Mouse (Mus musculus): Measurements from ENCODE around the gene Abhd5. TPM values are rescaled to one million over a fixed set of nuclear protein-coding genes. Genes with fewer than 3 reads are reported as not detected.

The Abhd5 gene
- polyA plus RNA-seq, 1 experiment, result 24.1 TPM

DNA sequence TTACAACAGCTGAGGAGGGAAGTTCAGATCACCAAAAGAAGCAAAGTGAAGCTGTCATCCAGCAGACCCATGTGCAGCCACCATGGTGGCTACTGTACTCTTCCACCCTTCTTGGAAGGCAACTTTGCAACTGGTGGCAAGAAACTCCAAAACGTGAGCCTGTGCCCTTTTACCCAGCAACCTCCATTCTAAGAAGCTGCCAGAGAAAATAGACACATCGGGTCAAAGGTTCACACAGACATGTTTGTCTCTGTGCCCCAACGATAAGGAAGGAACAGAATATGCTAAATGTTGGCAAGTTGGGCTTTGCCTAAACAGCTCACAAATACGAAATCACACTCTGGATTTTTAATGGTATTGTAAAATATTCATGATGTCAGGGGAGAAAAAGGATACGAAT is 44.4 kb downstream of the Abhd5 start:
- WGBS, result 73% methylated on average over 5 of the region's 5 CpGs
- no peak overlapping the region for H3K27ac ChIP-seq (ENCODE audit: insufficient read depth, low read length)
- no peaks in the 10 kb centered on the region for H3K4me1 ChIP-seq (ENCODE audit: control insufficient read depth, insufficient read depth, low read length)
- no peak for DNase-seq
- TF ChIP-seq CTCF (IDR thresholded peaks at IDR 0.05; ENCODE audit: borderline replicate concordance, insufficient read depth, low read depth, low read length) (no peak), POLR2A (IDR thresholded peaks at IDR 0.05; ENCODE audit: borderline replicate concordance, insufficient read depth, low read length) (no peak)
- H3K4me3 ChIP-seq (replicated peaks; ENCODE audit: insufficient read depth, low read depth, low read length), result no peak overlapping the region
- no peaks in the 10 kb centered on the region for H3K27me3 ChIP-seq (ENCODE audit: control insufficient read depth, insufficient read depth, low read length)

DNA sequence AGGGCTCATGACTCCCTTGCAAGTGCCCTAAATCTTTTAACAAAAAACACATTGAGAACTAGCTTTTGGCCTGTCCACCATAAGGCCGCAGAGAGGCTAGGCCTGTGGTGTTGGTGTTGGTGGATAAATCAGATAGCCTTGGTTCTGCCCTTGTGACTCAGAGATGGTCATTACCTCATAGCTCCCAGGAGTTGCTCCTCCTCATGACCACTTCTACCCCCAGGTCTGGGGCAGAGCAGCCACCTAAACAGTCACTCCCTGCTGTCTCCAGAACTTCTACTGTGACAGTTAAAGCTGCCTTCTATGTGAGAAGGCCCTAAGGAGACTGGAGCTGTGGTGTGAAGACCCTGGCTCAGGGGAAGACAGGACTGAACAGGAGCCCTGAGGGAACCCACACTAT is 45.7 kb downstream of the Abhd5 start:
- Histone ChIP-seq H3K27ac (ENCODE audit: insufficient read depth, low read length) (no peak overlapping the region), H3K4me1 (ENCODE audit: control insufficient read depth, insufficient read depth, low read length) (no peaks in the 10 kb centered on the region), H3K4me3 (replicated peaks; ENCODE audit: insufficient read depth, low read depth, low read length) (no peak overlapping the region), H3K27me3 (ENCODE audit: control insufficient read depth, insufficient read depth, low read length) (no peaks in the 10 kb centered on the region)
- WGBS, result 88% methylated on average over 1 of the region's 1 CpGs
- DNase-seq, result no peak
- no peak for TF ChIP-seq CTCF (IDR thresholded peaks at IDR 0.05; ENCODE audit: borderline replicate concordance, insufficient read depth, low read depth, low read length)
- TF ChIP-seq POLR2A (IDR thresholded peaks at IDR 0.05; ENCODE audit: borderline replicate concordance, insufficient read depth, low read length), result no peak

DNA sequence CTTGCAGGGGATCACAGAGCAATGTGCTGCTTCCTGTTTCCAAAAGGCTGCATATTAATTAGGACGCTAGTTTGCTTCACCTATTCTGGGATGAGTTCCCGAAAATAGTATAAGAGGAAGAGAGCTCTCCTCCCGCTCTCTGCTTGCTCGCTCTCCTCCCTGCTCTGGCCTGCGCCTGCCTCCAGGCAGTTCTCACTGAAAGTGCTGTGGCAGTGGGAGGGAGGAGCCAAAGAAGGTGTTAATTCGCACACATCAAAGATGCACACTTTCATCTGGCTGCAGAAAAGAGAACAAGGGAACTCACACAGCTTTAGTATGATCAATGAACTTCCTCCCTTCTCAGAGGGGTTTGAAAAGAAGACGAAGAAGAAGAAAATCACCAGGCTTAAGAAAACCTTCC is 47.3 kb downstream of the Abhd5 start:
- 73% methylated on average over 7 of the region's 7 CpGs for WGBS
- DNase-seq, result no peak

DNA sequence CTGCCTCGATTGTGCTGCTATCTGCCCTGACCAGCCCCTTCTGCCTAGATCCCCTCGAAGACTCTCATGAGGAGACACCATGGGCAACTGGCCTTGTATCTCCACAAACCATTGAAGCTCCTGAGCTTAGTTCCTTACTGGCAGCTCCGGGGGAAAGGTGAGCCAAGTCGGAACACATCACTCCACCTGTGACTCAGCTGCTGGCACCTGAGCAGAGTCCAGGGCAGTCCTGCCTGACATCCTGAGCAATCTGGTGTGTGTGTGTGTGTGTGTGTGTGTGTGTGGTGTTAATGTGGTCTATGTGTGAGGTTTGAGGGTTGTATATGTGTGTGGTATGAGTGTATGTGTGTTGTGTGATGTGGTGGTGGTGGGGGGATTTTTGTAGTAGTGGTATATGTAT is 49.8 kb downstream of the Abhd5 start:
- H3K27ac ChIP-seq (ENCODE audit: insufficient read depth, low read length), result no peak overlapping the region
- H3K4me1 ChIP-seq (ENCODE audit: control insufficient read depth, insufficient read depth, low read length), result no peaks in the 10 kb centered on the region
- 84% methylated on average over 4 of the region's 4 CpGs for WGBS
- peak in 1 of 2 experiments; percentile 11 for DNase-seq
- no peaks in the 10 kb centered on the region for H3K27me3 ChIP-seq (ENCODE audit: control insufficient read depth, insufficient read depth, low read length)
- H3K4me3 ChIP-seq (replicated peaks; ENCODE audit: insufficient read depth, low read depth, low read length), result no peak overlapping the region
- TF ChIP-seq CTCF (IDR thresholded peaks at IDR 0.05; ENCODE audit: borderline replicate concordance, insufficient read depth, low read depth, low read length) (no peak), POLR2A (IDR thresholded peaks at IDR 0.05; ENCODE audit: borderline replicate concordance, insufficient read depth, low read length) (no peak)

More for the DNA sequence above, 47.3 kb downstream of the Abhd5 start:
- Histone ChIP-seq H3K4me1 (ENCODE audit: control insufficient read depth, insufficient read depth, low read length) (no peaks in the 10 kb centered on the region), H3K27me3 (ENCODE audit: control insufficient read depth, insufficient read depth, low read length) (no peaks in the 10 kb centered on the region), H3K4me3 (replicated peaks; ENCODE audit: insufficient read depth, low read depth, low read length) (no peak overlapping the region), H3K27ac (ENCODE audit: insufficient read depth, low read length) (no peak overlapping the region)
- TF ChIP-seq CTCF (IDR thresholded peaks at IDR 0.05; ENCODE audit: borderline replicate concordance, insufficient read depth, low read depth, low read length) (no peak), POLR2A (IDR thresholded peaks at IDR 0.05; ENCODE audit: borderline replicate concordance, insufficient read depth, low read length) (no peak)

DNA sequence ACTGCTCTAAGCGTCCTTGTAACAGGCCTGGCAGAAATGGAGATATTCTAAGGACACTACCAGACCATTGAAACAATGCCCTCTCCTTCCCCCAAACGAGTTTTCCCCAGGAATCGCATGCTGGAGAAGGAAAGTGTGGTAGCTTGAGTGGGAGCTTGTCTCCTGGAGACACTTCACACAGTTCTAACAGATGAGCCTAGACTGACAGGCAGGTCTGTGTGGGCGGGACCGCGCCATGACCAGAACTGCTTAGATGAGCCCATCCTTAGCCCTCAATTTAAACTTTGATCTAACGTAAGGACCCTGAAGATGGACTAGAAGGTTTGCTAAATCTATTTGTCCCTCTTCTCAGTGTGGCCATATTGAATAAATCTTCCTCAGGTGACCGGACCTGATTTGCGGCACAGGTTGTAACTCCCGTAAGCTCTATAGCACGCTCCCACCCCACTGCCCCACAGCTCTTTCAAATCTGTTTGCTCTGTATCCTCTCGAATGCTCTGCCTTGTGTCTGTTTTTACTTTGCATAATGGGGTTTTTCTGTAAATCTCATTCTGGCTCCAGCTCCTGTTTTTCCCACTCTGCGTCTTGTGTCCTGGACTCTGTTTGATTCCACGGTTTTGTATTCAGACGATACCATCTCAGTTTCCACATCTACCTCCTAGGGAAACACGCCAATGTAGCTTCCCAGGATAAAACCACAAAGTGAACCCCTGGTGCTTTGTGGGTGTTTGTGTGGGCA is 59.2 kb downstream of the Abhd5 start:
- DNase-seq, result no peak
- no peak overlapping the region for H3K27ac ChIP-seq (ENCODE audit: insufficient read depth, low read length)
- TF ChIP-seq CTCF (IDR thresholded peaks at IDR 0.05; ENCODE audit: borderline replicate concordance, insufficient read depth, low read depth, low read length) (no peak), POLR2A (IDR thresholded peaks at IDR 0.05; ENCODE audit: borderline replicate concordance, insufficient read depth, low read length) (no peak)
- H3K27me3 ChIP-seq (ENCODE audit: control insufficient read depth, insufficient read depth, low read length), result no peaks in the 10 kb centered on the region
- no peaks in the 10 kb centered on the region for H3K4me1 ChIP-seq (ENCODE audit: control insufficient read depth, insufficient read depth, low read length)
- H3K4me3 ChIP-seq (replicated peaks; ENCODE audit: insufficient read depth, low read depth, low read length), result no peak overlapping the region
- WGBS, result 90% methylated on average over 16 of the region's 16 CpGs

DNA sequence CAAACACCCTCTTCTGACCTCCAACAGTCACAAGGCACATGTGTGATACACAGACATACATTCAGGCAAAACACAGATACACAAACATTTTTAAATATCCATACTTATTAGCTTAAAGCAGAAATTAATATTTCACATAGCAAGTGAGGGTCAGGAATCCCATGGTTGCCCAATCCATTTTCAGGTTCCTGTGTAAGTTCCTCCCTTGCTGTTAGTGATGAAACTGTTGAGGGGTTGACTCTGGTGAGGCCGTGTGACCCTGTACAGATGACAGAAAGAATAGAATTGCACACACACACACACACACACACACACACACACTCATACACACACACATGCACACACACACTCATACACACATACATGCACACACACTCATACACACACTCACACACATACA is 63.2 kb downstream of the Abhd5 start:
- TF ChIP-seq CTCF (IDR thresholded peaks at IDR 0.05; ENCODE audit: borderline replicate concordance, insufficient read depth, low read depth, low read length), result no peak
- no peak for TF ChIP-seq POLR2A (IDR thresholded peaks at IDR 0.05; ENCODE audit: borderline replicate concordance, insufficient read depth, low read length)
- Histone ChIP-seq H3K4me3 (replicated peaks; ENCODE audit: insufficient read depth, low read depth, low read length) (no peak overlapping the region), H3K27me3 (ENCODE audit: control insufficient read depth, insufficient read depth, low read length) (no peaks in the 10 kb centered on the region), H3K4me1 (ENCODE audit: control insufficient read depth, insufficient read depth, low read length) (no peaks in the 10 kb centered on the region), H3K27ac (ENCODE audit: insufficient read depth, low read length) (no peak overlapping the region)
- 83% methylated on average over 1 of the region's 1 CpGs for WGBS
- no peak for DNase-seq

DNA sequence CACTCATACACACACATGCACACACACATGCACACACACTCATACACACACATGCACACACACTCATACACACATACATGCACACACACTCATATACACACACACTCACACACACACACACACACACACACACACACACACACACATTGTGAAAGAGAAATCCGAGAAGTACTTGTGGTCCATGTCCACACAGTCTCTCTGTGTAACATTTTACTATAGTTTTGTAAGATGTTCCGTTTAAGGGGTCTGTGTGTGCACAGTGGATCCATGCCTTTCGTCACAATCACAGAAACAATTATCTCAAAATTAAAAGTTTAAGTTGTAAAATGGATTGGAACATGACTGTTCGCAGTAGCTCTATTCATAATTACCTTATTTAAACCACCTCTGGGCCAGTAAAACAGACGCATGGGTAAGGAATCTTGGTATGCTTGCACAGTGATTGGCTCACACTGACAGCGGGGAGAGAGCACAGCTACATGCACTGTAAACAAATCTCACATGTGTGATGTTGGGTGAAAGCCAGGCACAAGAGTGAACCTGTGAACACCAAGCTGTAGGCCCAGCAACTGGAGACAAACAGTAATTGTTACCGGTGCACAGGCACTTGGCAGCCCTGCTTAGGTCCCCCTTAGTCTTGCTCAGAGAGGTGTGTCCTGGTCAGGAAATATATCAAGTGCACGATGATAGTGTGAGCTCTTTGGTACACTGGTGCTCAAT is 63.8 kb downstream of the Abhd5 start:
- WGBS, result 83% methylated on average over 8 of the region's 8 CpGs
- no peaks in the 10 kb centered on the region for H3K27me3 ChIP-seq (ENCODE audit: control insufficient read depth, insufficient read depth, low read length)
- TF ChIP-seq CTCF (IDR thresholded peaks at IDR 0.05; ENCODE audit: borderline replicate concordance, insufficient read depth, low read depth, low read length) (no peak), POLR2A (IDR thresholded peaks at IDR 0.05; ENCODE audit: borderline replicate concordance, insufficient read depth, low read length) (no peak)
- no peak for DNase-seq
- no peak overlapping the region for H3K4me3 ChIP-seq (replicated peaks; ENCODE audit: insufficient read depth, low read depth, low read length)
- H3K27ac ChIP-seq (ENCODE audit: insufficient read depth, low read length), result no peak overlapping the region
- H3K4me1 ChIP-seq (ENCODE audit: control insufficient read depth, insufficient read depth, low read length), result no peaks in the 10 kb centered on the region

DNA sequence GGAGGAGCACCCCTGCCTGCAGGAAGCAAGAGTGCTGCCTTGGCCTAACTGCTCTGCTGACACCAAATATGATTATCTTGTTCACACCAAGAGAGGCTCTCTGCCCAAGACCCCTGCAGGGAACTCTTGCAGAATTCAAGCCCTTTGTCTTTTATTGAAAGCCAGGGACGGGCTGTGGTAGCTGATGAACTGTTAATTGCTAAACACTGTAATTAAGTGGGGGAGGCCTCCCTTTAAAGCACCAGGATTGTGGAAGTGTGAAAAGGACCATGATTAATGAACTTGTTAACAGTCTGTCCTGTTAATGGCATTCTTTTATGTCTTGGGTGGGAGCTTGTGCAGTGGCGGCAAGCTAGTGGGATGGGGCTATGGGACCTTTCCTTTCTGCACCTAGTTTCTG is 65.2 kb downstream of the Abhd5 start:
- Histone ChIP-seq H3K27ac (ENCODE audit: insufficient read depth, low read length) (no peak overlapping the region), H3K27me3 (ENCODE audit: control insufficient read depth, insufficient read depth, low read length) (no peaks in the 10 kb centered on the region), H3K4me3 (replicated peaks; ENCODE audit: insufficient read depth, low read depth, low read length) (no peak overlapping the region), H3K4me1 (ENCODE audit: control insufficient read depth, insufficient read depth, low read length) (no peaks in the 10 kb centered on the region)
- no peak for DNase-seq
- TF ChIP-seq POLR2A (IDR thresholded peaks at IDR 0.05; ENCODE audit: borderline replicate concordance, insufficient read depth, low read length) (no peak), CTCF (IDR thresholded peaks at IDR 0.05; ENCODE audit: borderline replicate concordance, insufficient read depth, low read depth, low read length) (no peak)
- 69% methylated on average over 2 of the region's 2 CpGs for WGBS

All from cerebellum, adult 2 months (tissue).